Mouse (Mus musculus): Measurements from ENCODE around the gene Csf2.

Gene Csf2

DNA sequence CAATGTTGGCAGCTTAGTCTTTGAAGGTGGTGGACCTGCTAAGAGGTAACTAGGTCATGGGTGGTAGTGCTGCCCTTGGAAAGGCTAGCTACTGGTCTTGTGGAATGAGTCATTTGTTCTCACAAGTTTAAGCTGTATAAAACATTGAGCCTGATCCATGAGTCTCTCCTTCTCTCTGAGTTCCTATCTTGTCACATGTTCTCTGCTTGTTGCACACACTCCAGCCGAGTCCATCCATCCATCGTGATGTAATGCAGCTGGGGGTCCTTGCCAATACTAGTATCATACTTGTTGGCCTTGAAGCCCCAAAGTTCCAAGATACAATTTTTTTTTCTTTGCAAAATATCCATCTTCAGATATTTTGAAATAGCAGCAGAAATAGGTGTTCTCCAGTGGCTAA, 22.0 kb downstream of the Csf2 start:
- no peak for DNase-seq

DNA sequence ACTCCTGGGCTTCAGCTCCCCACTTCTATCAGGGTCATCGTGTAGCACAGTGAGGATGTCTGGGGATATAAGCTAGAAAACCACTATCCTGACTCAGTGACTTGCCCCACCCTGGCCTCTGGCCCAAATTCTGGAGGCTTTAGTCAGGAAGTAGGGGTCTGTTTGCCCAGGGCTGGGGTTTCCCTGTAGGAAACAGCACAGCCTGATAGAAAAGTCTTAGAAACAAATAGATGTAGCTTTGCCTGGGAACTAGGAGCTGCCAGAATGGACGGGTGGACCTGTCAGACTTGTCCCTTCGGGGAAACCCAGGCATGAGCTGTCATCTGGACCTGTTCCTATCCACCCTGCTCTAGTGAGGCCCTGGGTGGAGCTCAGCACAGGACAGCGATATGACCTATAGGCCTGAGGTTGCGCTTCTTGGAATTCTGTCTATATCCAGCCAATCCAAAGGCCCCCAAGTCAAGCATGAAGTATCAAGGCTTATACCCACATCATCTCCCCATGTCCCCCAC, 24.9 kb downstream of the Csf2 start:
- no peak for DNase-seq

DNA sequence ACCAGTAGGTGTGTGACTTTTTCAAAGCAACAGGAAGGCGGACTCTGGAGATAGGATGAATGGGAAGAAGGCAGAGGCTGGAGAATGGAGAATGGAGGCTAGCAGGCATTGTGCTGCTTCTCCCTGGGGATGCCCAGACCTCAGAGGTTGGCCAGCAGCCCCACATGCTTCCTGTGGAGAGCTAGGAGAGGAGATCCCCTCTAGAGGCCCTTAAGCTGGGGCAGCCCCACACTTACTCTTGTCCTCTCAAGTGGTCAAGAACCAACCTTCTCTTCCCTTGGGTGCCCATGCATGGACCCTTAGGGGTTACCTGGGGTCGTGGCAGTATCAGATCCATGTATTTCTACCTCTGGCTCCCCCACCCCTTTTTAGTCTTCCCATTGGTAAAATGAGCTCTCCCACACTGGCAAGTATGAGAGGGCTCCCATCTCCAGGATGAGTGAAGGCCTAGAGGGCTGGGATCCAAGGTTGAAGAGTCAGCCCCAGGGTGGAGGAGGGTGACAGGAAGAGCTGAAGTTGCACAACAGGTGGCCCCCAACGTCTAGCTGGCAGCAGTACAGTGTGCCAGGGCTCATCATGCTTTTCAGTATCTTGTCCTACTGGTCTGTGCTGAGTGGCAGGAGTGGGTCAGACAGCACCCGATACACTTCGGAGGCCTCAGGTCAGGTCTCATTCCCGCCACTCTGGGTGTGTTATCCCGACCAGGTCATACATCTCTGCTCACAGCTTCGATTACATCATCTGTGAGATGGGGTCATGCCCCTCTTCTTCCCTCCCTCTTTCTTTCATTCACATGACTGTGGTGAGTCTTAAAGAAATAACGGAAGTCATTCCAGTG, 25.6 kb downstream of the Csf2 start:
- no peak for DNase-seq

DNA sequence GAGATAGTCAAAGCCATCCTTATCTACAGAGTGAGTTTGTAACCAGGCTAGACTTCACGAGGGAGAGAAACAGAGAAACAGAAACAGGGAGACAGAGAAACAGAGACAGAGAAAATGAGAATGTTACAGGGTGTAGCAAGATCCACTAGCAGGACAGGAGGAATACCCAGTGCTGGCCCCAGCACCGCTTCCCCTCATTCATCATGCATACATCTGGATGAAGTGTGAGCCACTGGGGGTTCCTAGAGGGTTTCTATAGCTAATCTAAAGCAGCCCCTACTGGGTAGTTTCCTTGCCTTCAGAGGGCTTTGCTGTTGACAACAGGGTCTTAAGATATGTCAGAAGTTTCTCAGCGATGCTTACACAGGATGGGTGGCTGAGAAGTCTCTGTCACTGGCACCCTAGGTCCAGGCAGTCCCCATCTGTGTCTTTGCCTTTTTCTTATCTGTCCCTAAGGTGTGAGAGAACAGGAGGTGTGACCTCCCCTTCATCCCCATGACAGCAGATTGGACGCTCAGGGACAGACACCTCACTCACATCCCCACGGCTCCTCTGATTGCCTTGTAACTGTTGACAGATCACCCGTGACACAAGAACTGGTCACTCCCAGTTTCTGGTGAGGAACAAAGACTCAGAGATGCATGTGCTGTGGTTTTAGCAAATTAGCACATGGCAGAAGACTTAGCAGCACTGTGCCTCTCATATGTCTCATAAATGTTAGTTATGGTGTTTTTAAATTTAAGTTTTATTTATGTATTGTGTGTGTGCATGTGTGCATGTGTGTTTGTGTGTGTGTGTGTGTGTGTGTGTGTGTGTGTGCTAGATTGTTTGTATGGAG, 29.3 kb downstream of the Csf2 start:
- no peak for DNase-seq

DNA sequence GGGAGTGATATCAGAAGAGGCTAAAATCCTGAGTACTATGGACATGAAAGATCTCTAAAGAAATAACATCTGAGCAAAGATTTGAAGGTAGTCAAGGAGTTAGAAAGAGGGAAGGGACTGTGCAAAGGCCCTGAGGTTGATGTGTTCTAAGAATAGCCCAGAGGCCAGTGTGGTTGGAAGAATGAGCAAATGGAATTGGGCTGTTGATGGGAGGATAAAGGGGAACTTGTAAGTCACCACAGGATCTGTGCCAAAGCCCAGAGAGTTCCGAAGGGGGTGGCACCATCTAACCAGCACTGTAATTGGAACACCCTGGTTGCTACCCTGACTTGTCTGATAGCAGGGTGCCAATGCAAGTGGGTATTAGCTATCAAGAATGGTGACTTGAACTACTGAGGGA, 30.3 kb downstream of the Csf2 start:
- no peak for DNase-seq

DNA sequence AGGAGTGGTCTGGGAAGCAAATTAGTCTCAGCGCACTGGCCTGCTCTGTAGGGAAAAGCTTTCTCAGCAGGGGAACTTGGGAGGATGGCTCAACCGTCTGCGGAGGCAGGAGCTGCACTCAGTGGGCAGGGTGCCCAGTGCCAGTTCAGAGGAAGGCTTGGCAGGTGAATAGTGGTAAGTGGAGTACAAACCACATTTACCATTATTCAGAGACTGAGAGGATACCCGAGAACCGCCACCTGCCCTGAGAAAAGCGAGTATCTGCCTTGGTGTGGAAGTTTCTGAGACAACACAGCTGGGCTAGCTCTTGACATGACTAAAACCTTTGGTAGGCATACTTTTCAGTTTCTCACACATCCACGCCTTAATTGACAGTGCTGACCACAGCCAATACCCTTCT, 32.1 kb downstream of the Csf2 start:
- peak; percentile 67 for DNase-seq

DNA sequence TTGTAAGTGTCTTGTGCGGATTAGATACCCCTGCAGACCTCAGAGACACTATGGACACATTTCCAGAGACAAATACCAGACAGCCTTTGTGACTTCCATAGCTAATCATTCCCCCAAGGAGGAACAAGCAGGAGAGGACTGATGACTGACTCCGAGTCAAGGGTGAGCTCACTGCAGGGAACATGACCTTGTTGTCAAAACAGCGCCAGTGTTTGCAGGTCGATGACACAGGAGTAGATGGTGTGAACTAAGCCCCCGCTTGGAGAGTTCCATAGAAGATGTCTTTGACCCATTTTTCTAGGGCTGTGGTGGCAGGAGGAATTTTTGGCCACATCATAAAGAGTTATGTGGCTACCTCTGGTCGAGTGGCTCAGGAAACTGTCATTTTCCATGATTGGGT, 33.4 kb downstream of the Csf2 start:
- DNase-seq: no peak

DNA sequence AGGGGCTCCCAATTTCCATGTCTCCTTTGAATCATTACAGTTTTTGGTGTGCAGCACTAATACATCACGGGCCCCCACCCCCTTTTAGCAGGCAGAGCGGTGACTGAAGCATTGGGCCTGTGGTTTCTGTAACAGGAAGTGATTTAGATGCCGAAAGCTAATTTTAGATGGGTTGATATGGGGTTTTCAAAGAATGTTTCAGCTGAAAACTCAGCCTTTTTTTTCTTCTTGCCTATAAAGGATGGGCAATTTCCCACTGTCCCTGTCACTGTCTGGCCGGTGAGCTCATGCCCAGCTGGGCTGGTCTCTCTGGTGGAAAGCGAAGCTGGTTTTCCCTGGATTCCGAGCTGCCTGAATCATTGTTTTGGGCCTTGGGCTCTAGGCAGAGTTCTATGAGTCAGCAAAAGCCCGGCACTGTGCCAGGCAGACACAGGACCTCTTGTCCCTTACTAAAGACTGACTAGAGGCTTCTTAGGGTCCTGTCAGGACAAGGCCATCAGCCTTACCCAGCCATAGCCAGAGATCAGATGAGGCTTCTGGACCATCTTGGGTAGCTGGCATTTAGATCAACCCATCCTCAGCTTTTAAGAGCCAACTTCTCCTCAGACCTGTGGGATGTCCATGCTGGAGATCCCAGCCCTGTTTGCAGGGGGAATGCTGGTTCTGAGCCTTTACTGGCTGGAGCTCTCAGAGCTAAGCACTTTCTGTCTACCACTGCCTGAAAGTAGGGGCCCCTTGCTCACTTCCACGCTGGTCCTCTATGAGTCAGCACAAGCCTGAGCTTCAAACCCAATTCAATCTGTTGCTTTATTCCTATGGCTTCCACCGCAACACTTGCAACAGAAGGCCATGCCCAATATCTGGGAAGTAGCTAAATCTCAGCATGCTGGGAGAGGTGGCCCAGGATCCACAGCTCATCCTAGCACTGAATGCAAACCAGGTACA, 34.7 kb downstream of the Csf2 start:
- no peak for DNase-seq

DNA sequence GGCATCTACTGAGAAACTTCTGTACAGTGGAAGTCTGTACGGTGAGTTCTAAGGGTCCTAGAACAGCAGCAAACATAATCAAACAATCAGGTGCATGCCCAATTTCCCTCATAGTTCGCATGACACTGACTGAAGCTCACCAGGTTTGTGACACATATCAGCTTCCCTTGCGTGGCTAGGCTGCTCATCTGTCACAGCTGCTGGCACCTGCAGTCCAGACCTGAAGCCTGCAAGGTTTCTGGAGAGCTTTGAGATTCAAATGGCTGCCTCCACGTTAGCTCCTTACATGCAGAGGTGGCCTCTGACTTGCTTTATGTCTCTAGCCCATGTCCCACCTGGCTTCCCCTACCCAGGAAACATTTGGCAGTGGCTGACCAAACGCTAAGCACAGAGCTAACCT, 35.8 kb downstream of the Csf2 start:
- DNase-seq: no peak

DNA sequence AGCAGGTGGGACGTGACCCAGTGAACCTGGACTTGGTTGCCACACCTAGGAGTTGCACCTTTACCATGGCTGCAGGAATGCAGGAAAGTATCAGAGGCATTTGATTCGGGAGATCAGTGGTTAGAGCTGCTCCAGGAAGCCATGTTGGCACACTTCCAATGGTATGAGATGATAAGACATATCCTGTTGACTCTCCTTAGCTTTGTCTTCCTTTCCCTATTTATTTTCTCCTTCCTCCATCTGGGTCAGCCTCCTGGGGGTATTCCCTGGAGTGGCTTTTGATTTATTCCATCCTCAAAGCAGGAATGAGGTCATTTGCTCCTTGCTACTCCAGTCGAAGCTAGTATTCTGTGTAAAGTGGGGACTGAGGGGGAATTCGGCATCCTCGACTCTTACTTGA, 42.5 kb downstream of the Csf2 start:
- DNase-seq: no peak

DNA sequence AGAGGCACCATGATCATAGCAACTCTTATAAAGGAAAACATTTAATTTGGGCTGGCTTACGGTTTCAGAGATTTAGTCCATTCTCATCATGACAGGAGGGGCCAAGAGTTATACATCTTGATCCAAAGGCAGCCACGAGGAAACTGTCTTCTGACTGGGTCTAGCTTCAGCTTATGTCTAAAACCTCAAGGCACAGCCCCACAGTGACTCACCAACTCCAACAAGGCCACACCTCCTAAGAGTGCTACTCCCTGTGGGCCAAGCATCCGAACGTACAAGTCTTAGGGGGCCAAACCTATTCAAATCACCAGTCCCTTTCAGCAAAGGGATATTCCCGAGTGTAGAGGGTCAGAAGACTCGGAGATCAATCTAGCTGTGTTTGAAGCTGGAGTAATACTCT, 44.1 kb downstream of the Csf2 start:
- DNase-seq: no peak

DNA sequence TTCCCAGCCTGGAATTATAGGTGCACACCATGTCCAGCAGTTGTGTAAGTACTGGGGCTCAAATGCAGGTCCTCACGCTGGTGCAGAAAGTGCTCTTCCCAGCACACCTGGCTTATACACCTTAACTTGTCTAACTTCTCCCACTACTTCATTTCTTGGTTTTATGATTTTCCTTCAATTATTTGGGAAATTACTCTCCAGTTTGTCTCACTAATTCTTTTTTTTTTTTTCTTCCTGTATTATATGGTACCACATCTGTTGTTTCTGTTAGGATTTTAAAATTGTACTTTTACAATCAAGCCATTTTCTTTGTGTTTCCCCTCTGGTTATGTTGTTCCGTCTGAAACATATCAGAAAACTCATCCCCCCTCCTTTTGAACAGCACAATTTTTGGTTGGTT, 44.7 kb downstream of the Csf2 start:
- DNase-seq: no peak

DNA sequence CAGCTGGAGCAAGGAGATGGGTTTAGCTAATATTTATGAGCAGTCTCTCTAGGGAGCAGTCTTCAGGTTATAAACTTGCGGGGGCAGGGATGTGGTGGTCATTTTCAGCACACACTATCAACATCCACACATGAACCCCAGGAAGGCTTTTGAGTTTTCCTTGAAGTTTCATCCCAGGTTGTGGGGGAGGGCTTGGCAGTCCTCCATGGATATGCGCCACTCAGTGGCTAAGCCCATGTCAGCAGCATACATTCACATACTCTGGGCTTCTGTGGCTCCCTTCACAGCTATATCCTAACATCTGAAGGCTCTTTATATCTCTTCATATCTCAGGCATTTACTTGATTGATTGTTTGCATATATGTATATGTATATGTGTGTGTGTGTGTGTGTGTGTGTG, 46.3 kb downstream of the Csf2 start:
- no peak for DNase-seq

DNA sequence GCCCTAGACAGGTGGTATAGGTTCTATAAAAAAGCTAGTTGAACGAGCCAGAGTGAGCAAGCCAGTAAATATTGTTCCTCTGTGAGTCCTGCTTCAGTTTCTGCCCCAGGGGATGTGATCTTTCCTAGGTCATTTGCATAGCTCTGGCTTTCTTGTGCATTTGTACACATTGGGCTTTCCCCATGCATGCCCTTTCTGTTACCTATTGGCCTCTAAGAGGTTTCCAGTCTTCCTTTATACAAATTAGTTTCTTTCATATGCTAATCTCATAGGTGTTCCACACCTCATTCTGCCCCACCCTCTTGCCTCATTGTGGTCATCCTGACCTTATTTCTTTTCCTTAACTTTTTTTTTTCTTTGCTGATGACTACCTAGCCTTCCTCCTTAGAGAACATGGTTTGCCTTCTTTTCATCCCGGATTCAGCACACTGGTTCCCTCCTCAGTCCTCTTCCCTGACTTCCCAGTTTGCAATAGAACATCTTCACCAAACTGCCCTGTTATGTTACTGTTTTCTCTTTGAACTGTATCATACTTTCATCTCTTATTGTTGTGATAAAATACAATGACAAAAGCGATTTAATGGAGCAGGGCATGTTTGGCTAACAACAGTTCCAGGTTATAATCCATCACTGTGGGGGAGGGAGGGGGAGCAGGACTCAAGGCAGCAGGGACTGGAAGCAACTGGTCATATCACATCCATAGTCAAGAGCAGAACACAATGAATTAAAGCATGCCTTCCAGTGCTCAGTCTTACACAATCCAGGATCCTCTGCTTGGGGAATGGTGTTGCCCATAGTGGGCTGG, 47.4 kb downstream of the Csf2 start:
- no peak for DNase-seq

DNA sequence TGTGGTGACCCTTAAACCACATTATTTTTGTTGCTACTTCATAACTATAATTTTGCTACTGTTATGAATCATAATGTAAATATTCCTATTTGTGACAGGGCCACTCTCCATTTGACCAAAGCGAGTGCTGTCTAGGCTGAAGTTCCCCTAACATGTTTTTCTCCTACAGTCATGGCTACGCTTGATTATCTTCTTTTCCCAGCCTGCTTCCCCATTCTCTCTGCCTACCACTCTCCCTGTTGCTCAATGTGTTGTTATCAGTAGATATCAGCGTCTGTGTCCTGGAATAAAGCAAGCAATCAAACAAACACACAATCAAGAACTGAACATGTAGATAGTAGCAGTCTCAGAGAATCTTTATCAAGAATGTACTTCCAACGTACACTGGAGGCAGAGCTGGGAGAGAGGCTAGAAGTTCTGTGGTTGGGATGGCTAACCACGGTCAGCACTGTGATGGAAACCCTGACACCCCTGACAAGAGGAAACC, 48.1 kb downstream of the Csf2 start:
- no peak for DNase-seq
